Mouse (Mus musculus) spleen, adult 2 months (tissue): Measurements from ENCODE around the gene Ddx47.

Experiments used
- CTCF ChIP-seq: fragments of 200-500 bp; IDR thresholded peaks from 2 replicates; pipeline ENCODE4 v1.5.1; 2011; ENCODE audit warnings: mild to moderate bottlenecking, inconsistent platforms; ENCODE audit not compliant: insufficient read depth, insufficient read length, insufficient replicate concordance; ENCODE audit errors: extremely low read depth
- POLR2A ChIP-seq: fragments of 200-500 bp; IDR thresholded peaks from 2 replicates; pipeline ENCODE4 v1.6.1; 2011; ENCODE audit warnings: low read depth, low read length, inconsistent platforms

DNA sequence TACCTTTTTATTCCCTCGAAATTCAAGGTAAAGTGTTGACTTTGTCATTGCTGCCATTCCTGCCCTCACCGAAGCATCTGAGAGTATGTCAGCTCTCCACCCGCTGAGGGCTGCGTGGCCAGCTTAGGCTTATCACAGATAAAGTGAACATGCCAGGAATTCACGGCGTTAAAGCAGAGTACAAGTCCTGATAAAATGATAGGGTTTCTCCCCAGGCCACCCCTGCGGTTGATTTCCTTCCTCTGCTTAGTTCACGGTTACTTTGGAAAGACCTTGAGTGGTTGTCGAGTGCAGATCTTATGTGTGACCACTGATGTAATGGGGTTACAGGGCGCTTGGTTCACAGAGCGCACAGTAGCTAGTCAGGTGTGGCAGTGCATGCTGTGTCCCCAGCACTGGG is 5.8 kb downstream of the Ddx47 start:
- TF ChIP-seq POLR2A (no peak), CTCF (no peak)
